Mouse (Mus musculus) heart, adult 2 months (tissue): ENCODE measurements around the gene Nfrkb. TPM values are rescaled to one million over a fixed set of nuclear protein-coding genes. Genes with fewer than 3 reads are reported as not detected.

Experiments
- DNase-seq, 2 experiments: peaks; one replicate each; pipeline ENCODE4 v3.0.0; 2021
- H3K27ac ChIP-seq: fragments of 200-600 bp; 2 replicates; pipeline ENCODE4 v1.8.1; 2022
- H3K27me3 ChIP-seq: fragments of 200-500 bp; 2 replicates; pipeline ENCODE4 v1.6.1; 2012; ENCODE audit warnings: mild to moderate bottlenecking, low read length, inconsistent platforms, mixed read lengths; ENCODE audit not compliant: control insufficient read depth, insufficient read depth
- H3K36me3 ChIP-seq: fragments of 200-500 bp; 2 replicates; pipeline ENCODE4 v1.6.1; 2012; ENCODE audit warnings: low read length, inconsistent platforms; ENCODE audit not compliant: control insufficient read depth, insufficient read depth
- H3K4me1 ChIP-seq: fragments of 200-500 bp; 2 replicates; pipeline ENCODE4 v1.6.1; 2011; ENCODE audit warnings: low read length; ENCODE audit not compliant: control insufficient read depth, insufficient read depth
- H3K4me3 ChIP-seq: fragments of 200-600 bp; 2 replicates; pipeline ENCODE4 v1.8.1; 2022
- H3K79me2 ChIP-seq: fragments of 200-500 bp; replicated peaks from 2 replicates; pipeline ENCODE4 v1.6.1; 2012; ENCODE audit warnings: mild to moderate bottlenecking, inconsistent platforms, low read length, moderate library complexity, mixed read lengths; ENCODE audit not compliant: control insufficient read depth, insufficient read depth
- H3K9ac ChIP-seq: fragments of 200-500 bp; 2 replicates; pipeline ENCODE4 v1.6.1; 2012; ENCODE audit warnings: low read depth, mild to moderate bottlenecking, control low read depth, inconsistent platforms, low read length, mixed read lengths
- CTCF ChIP-seq: fragments of 200-600 bp; IDR thresholded peaks from 2 replicates; pipeline ENCODE4 v1.8.1; 2022; ENCODE audit warnings: antibody characterized with exemption, mild to moderate bottlenecking, moderate library complexity
- EP300 ChIP-seq: fragments of 200-500 bp; IDR thresholded peaks from 2 replicates; pipeline ENCODE4 v1.6.1; 2011; ENCODE audit warnings: low read depth, low read length, control low read depth; ENCODE audit not compliant: insufficient read depth
- POLR2A ChIP-seq: fragments of 200-500 bp; IDR thresholded peaks from 2 replicates; pipeline ENCODE4 v1.6.1; 2011; ENCODE audit warnings: mild to moderate bottlenecking, low read depth, low read length, control low read depth; ENCODE audit not compliant: insufficient read depth
- WGBS: fragments of 180-500 bp; shearing (Covaris S2); methylation state at CpG from one replicate; pipeline ENCODE4 v1.1.7; 2018; 5-methylcytosine and 5-hydroxymethylcytosine counted together
- intact Hi-C: fragments of 180-260 bp; cut with DNase I; formaldehyde crosslinking; loops from one replicate; pipeline ENCODE4 v1.15.1; 2025
- polyA plus RNA-seq: library from polyadenylated mRNA; depleted of rRNA; stranded (reverse); fragments of >200 nt; gene quantifications from 2 replicates; pipeline ENCODE4 v1.2.3, GENCODE M21; 2012
- total RNA-seq, 2 experiments: library from RNA; stranded (reverse); gene quantifications; 2 replicates each; pipeline ENCODE4 v1.2.3; 2021

The Nfrkb gene
- total and polyA plus RNA-seq, 3 experiments: 8.9 to 9.9 (median 9.1) TPM

DNA sequence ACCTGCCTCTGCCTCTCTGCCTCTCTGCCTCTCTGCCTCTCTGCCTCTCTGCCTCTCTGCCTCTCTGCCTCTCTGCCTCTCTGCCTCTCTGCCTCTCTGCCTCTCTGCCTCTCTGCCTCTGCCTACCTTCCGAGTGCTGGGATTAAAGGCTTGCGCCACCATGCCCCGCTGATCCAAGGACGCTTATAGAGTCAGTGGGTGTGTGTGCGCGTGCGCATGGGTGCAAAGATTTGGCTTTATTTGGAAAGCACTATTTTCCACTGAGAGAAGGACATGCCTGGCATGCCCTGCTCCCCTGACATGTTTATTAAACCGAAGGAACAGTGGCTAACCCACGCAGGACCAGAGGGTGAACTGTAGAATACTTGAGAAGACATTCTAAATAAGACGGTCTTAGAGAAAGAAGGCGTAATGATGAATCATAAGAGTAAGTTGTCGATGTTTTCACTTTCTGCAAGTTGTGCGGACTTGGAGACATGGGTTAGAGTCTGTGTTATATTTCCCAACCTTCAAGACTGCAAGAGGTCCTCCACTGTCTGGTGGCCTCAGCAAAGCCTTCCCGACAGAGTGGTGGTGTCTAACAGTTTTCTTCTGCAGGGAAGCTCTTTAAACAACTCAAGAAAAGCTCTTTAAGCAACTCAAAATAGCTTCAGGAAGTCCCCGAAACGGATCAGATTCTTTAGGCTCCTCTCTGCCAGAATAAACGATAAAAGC lies 1.0 kb upstream of the Nfrkb start:
- Histone ChIP-seq H3K9ac (no peak overlapping the region), H3K4me3 (no peak overlapping the region), H3K79me2 (peaks cover 4% of the 10 kb centered on the region; the same call in 1 of the 2 replicates), H3K4me1 (peaks cover 7% of the 10 kb centered on the region), H3K27me3 (no peaks in the 10 kb centered on the region), H3K36me3 (no peaks in the 10 kb centered on the region; the same call in 1 of the 2 replicates), H3K27ac (no peak overlapping the region)
- no peak for TF ChIP-seq POLR2A
- no peak for TF ChIP-seq EP300
- TF ChIP-seq CTCF: no peak
- no peak for DNase-seq
- WGBS: 74% methylated on average over 17 of the region's 17 CpGs
- intact Hi-C loops: loop anchor here (5.0 kb wide), 1 partner anchor 103 kb away; the partner anchor contains the start of gene Prdm10

- Histone ChIP-seq H3K4me3 (peak overlapping the region; percentile 81), H3K27ac (peak overlapping the region; percentile 79), H3K9ac (peak overlapping the region; percentile 51), H3K79me2 (peaks cover 4% of the 10 kb centered on the region; the same call in 1 of the 2 replicates), H3K27me3 (no peaks in the 10 kb centered on the region), H3K4me1 (peaks cover 7% of the 10 kb centered on the region), H3K36me3 (no peaks in the 10 kb centered on the region; the same call in 1 of the 2 replicates)
- WGBS: 14% methylated on average over 4 of the region's 4 CpGs
- TF ChIP-seq POLR2A (no peak), EP300 (no peak), CTCF (no peak)
- DNase-seq: peak in 1 of 2 experiments; percentile 37
- intact Hi-C loops: loop anchor here (5.0 kb wide), 1 partner anchor 103 kb away; the partner anchor contains the start of gene Prdm10
Measured at GRCm38 (mm10) chr9:31385500-31385869, 507 bp upstream of the Nfrkb start.

DNA sequence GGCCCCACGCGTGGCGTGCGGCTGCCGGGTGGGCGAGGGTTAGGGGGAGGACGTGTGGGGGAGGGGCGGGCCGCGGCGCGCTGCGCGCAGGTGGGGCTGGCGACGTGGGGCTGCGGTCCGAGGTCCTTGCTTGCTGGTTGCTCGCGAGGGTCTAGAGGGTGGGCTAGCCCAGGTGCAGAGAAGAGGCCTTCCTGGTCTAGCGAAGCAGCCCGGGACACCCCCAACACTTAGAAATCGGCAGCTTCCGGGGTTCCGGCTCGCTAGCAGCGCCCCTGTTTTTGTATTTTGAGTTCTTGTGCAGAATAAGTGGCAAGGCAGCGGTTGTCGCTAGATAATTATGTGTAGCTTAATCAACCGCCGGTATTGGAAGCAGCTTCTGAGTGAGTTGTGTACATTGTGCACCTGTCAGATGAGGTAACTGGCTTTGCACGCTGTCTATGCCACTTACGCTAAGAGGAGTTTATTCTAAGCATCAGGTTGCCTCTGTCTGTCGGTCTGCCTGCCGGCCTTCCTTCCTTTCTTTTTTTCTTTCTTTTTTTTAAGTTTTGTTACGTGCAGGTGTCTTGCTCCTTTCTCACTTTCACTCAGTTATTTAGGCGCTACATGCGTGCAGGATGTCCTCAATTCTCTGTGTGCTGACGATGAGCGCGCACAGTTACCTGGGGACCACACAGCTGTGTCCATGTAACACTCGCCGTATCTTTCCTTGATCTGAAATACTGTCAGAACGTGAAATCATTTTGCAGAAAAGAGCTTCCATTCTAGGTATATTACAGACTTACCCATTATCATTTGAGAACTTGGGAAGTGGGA lies 582 bp downstream of the Nfrkb start:
- TF ChIP-seq EP300 (no peak), CTCF (no peak), POLR2A (no peak)
- no peaks in the 10 kb centered on the region for H3K27me3 ChIP-seq
- no peak for DNase-seq
- H3K79me2 ChIP-seq: peaks cover 4% of the 10 kb centered on the region; the same call in 1 of the 2 replicates
- WGBS: 8% methylated on average over 44 of the region's 44 CpGs
- intact Hi-C loops: loop anchor here (5.0 kb wide), 1 partner anchor 104 kb away; the partner anchor contains the start of gene Prdm10
- peaks cover 7% of the 10 kb centered on the region for H3K4me1 ChIP-seq
- H3K36me3 ChIP-seq: no peaks in the 10 kb centered on the region; the same call in 1 of the 2 replicates
- H3K9ac ChIP-seq: peak overlapping the region; percentile 82
- H3K4me3 ChIP-seq: peak overlapping the region; percentile 81
- peak overlapping the region; percentile 79 for H3K27ac ChIP-seq

DNA sequence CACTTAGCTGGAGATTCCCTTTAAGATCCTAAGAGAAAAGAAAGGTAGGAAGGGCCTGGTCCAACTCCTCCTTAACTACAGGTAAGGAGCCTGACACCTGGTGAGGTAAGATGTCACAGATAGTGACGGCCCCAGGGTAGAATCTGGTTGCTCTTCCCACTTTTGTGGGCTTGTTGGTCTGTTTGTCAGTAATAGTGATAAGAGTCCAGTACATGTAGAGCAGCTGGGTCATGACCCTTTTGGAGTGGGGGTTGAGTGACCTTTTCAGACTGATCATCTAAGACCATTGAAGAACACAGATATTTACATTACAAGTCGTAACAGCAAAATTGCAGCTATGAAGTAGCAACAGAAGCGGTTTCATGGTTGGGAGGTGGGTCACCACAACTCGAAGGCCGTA lies 1.2 kb downstream of the Nfrkb start:
- Histone ChIP-seq H3K4me3 (no peak overlapping the region; the same call in 1 of the 2 replicates), H3K9ac (no peak overlapping the region), H3K79me2 (peaks cover 4% of the 10 kb centered on the region; the same call in 1 of the 2 replicates), H3K4me1 (peaks cover 7% of the 10 kb centered on the region), H3K27ac (no peak overlapping the region), H3K36me3 (peaks cover 3% of the 10 kb centered on the region; the same call in 1 of the 2 replicates), H3K27me3 (no peaks in the 10 kb centered on the region)
- no peak for DNase-seq
- 88% methylated on average over 5 of the region's 5 CpGs for WGBS
- TF ChIP-seq CTCF (no peak), POLR2A (no peak), EP300 (no peak)
- intact Hi-C loops: loop anchor here (5.0 kb wide), 1 partner anchor 105 kb away; the partner anchor contains the start of gene Prdm10

DNA sequence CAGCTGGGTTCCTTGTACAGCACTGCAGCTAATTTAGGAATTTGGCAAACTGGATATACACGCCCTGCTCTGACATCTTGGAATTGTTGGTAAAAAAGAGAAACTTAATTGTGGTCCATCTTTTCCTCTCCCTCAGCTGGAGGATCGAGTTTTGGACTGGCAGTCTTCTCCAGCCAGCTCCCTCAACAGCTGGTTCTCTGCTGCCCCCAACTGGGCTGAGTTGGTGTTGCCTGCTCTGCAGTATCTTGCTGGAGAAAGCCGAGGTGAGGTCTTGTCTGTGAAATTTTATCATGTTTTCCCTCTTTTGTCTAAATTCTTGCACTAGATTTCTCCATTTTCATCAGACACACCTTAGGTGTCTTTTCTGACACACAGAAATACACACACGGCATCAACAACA lies 14.4 kb downstream of the Nfrkb start:
- no peaks in the 10 kb centered on the region for H3K79me2 ChIP-seq
- no peaks in the 10 kb centered on the region for H3K36me3 ChIP-seq
- H3K4me3 ChIP-seq: no peak overlapping the region
- H3K9ac ChIP-seq: no peak overlapping the region
- intact Hi-C loops: loop anchor here (5.0 to 10.0 kb wide), 2 partner anchors 144 to 248 kb away; no protein-coding TSS in a partner anchor
- peak; percentile 41 to 80 for DNase-seq
- WGBS: 39% methylated on average over 4 of the region's 4 CpGs
- H3K27ac ChIP-seq: no peak overlapping the region
- H3K27me3 ChIP-seq: no peaks in the 10 kb centered on the region
- no peaks in the 10 kb centered on the region for H3K4me1 ChIP-seq
- TF ChIP-seq CTCF: peak; percentile 92
- TF ChIP-seq POLR2A: no peak
- TF ChIP-seq EP300: 0 out of 2 replicates have a peak, but pooled peaks have one; percentile 24
